Mouse (Mus musculus) hindbrain, embryonic 14.5 days (tissue): ENCODE results near the gene Acta1. TPM values are rescaled to one million over a fixed set of nuclear protein-coding genes. Genes with fewer than 3 reads are reported as not detected.

Source experiments
- ATAC-seq: fragments of 200-750 bp; cut with Nextera tagmentation; 2 replicates; pipeline ENCODE4 v1.8.0; 2017; ENCODE audit warnings: moderate number of reproducible peaks, mild to moderate bottlenecking, moderate TSS enrichment, moderate library complexity; ENCODE audit not compliant: low FRiP score
- DNase-seq: peaks from one replicate; pipeline ENCODE4 v3.0.0-alpha.2; 2015; ENCODE audit warnings: low spot score
- H3K27ac ChIP-seq: fragments of 300-500 bp; sonication (generic); 2 replicates; pipeline ENCODE4 v1.5.1; 2014; ENCODE audit warnings: mild to moderate bottlenecking, moderate library complexity
- H3K27me3 ChIP-seq: fragments of 300-500 bp; sonication (generic); 2 replicates; pipeline ENCODE4 v1.6.1; 2014; ENCODE audit warnings: mild to moderate bottlenecking, low read length, mixed read lengths; ENCODE audit not compliant: control insufficient read depth, insufficient read depth
- H3K36me3 ChIP-seq: fragments of 300-500 bp; sonication (generic); replicated peaks from 2 replicates; pipeline ENCODE4 v1.6.1; 2014; ENCODE audit not compliant: control insufficient read depth, insufficient read depth
- H3K4me1 ChIP-seq: fragments of 300-500 bp; sonication (generic); replicated peaks from 2 replicates; pipeline ENCODE4 v1.6.1; 2014; ENCODE audit warnings: antibody characterized with exemption, low read length, mixed read lengths; ENCODE audit not compliant: control insufficient read depth, insufficient read depth
- H3K4me2 ChIP-seq: fragments of 300-500 bp; sonication (generic); replicated peaks from 2 replicates; pipeline ENCODE4 v1.6.1; 2014; ENCODE audit warnings: mild to moderate bottlenecking, moderate library complexity
- H3K4me3 ChIP-seq: fragments of 300-500 bp; sonication (generic); replicated peaks from 2 replicates; pipeline ENCODE4 v1.5.1; 2014; ENCODE audit warnings: mild to moderate bottlenecking, low read length
- H3K9ac ChIP-seq: fragments of 300-500 bp; sonication (generic); 2 replicates; pipeline ENCODE4 v1.6.1; 2014
- H3K9me3 ChIP-seq: fragments of 300-500 bp; sonication (generic); 2 replicates; pipeline ENCODE4 v1.6.1; 2016; ENCODE audit warnings: low read length; ENCODE audit not compliant: control insufficient read depth
- WGBS: fragments of 180-500 bp; shearing (Covaris S2); extraction: QIAGEN DNeasy Blood & Tissue Kit; methylation state at CpG from one replicate; pipeline ENCODE4 v1.1.7; 2014; 5-methylcytosine and 5-hydroxymethylcytosine counted together
- polyA plus RNA-seq: library from polyadenylated mRNA; unstranded; fragments of >200 nt; fragmentation: Nextera tagmentation; extraction: Ambion mirVana; gene quantifications from 2 replicates; pipeline ENCODE4 v1.2.1, GENCODE M21; 2014

Acta1 gene
- polyA plus RNA-seq, 1 experiment from 2014 or later = 6.6 TPM

GRCm38 (mm10) chr8:123873364-123873763 is 21.2 kb downstream of the Acta1 start:
- ATAC-seq = no peak
- no peaks in the 10 kb centered on the region for H3K9me3 ChIP-seq
- no peak for DNase-seq
- no peak overlapping the region for H3K4me3 ChIP-seq
- no peak overlapping the region for H3K27ac ChIP-seq
- H3K9ac ChIP-seq = no peak overlapping the region
- H3K27me3 ChIP-seq = no peaks in the 10 kb centered on the region
- no peak overlapping the region for H3K4me2 ChIP-seq
- no peaks in the 10 kb centered on the region for H3K4me1 ChIP-seq
- no peaks in the 10 kb centered on the region for H3K36me3 ChIP-seq
- WGBS = 87% methylated on average over 6 of the region's 6 CpGs

- Histone ChIP-seq H3K4me1 (no peaks in the 10 kb centered on the region), H3K36me3 (no peaks in the 10 kb centered on the region), H3K9me3 (no peaks in the 10 kb centered on the region), H3K4me2 (no peak overlapping the region), H3K27me3 (no peaks in the 10 kb centered on the region), H3K9ac (no peak overlapping the region), H3K4me3 (no peak overlapping the region), H3K27ac (no peak overlapping the region)
- WGBS = 82% methylated on average over 9 of the region's 9 CpGs
- ATAC-seq = no peak
- no peak for DNase-seq
These were observed 22.5 kb downstream of the Acta1 start for GRCm38 (mm10) chr8:123872048-123872447.

- Histone ChIP-seq H3K4me1 (no peaks in the 10 kb centered on the region), H3K27me3 (peaks cover 9% of the 10 kb centered on the region; the same call in 1 of the 2 replicates), H3K4me2 (no peak overlapping the region), H3K9me3 (no peaks in the 10 kb centered on the region), H3K36me3 (no peaks in the 10 kb centered on the region), H3K27ac (no peak overlapping the region), H3K9ac (no peak overlapping the region), H3K4me3 (no peak overlapping the region)
- DNase-seq (no peak), ATAC-seq (no peak)
- WGBS = 33% methylated on average over 5 of the region's 5 CpGs
These were observed 27.6 kb downstream of the Acta1 start for GRCm38 (mm10) chr8:123866971-123867370.

DNA sequence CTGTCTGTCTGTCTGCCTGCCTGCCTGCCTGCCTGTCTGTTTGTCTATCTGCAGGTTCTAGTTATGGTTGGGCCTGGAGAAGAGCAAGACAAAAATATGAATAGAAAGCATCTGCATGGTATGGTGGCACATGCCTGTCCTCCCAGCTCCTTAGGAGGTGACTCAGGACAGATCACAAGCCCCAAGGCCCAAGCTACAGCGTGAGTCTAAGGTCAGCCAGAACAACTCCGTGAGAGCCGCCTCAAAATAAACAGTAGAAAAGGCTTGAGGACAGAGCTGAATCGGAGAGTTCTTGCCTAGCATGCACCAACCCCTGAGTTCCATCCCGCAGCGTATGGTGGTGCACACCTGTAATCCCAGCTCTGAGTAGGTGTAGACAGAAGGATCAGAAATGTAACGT is 28.8 kb downstream of the Acta1 start:
- Histone ChIP-seq H3K27ac (no peak overlapping the region), H3K9me3 (no peaks in the 10 kb centered on the region), H3K27me3 (peaks cover 9% of the 10 kb centered on the region; the same call in 1 of the 2 replicates), H3K36me3 (no peaks in the 10 kb centered on the region), H3K4me3 (no peak overlapping the region), H3K4me1 (no peaks in the 10 kb centered on the region), H3K4me2 (no peak overlapping the region), H3K9ac (no peak overlapping the region)
- 87% methylated on average over 7 of the region's 7 CpGs for WGBS
- DNase-seq (no peak), ATAC-seq (no peak)

GRCm38 (mm10) chr8:123860386-123860785 is 34.2 kb downstream of the Acta1 start:
- Histone ChIP-seq H3K9me3 (no peaks in the 10 kb centered on the region), H3K9ac (peak overlapping the region; percentile 91; the same call in 1 of the 2 replicates), H3K27me3 (peaks cover 9% of the 10 kb centered on the region; the same call in 1 of the 2 replicates), H3K4me2 (peak overlapping the region; percentile 94), H3K27ac (no peak overlapping the region), H3K4me1 (peaks cover 15% of the 10 kb centered on the region), H3K4me3 (peak overlapping the region; percentile 94), H3K36me3 (no peaks in the 10 kb centered on the region)
- ATAC-seq = no peak
- WGBS = 71% methylated on average over 4 of the region's 4 CpGs
- no peak for DNase-seq

- Histone ChIP-seq H3K36me3 (no peaks in the 10 kb centered on the region), H3K27me3 (peaks cover 6% of the 10 kb centered on the region; the same call in 1 of the 2 replicates), H3K9ac (peak within 1 kb of the TSS; percentile 91), H3K4me3 (peak within 1 kb of the TSS; percentile 94), H3K4me1 (peaks cover 15% of the 10 kb centered on the region), H3K4me2 (peak within 1 kb of the TSS; percentile 94), H3K27ac (peak within 1 kb of the TSS; percentile 86), H3K9me3 (no peaks in the 10 kb centered on the region)
- WGBS = 2% methylated on average over 48 of the region's 48 CpGs
- ATAC-seq (no peak; the same call in none of the 2 replicates), DNase-seq (no peak)
These were observed 34.8 kb downstream of the Acta1 start, which contains the start of gene Ccsap for GRCm38 (mm10) chr8:123859648-123860259. Gene Ccsap (minus strand): TSS chr8:123860209.

GRCm38 (mm10) chr8:123858941-123859647 is 35.5 kb downstream of the Acta1 start:
- ATAC-seq (peak; percentile 96), DNase-seq (peak; percentile 86)
- Histone ChIP-seq H3K4me1 (peaks cover 15% of the 10 kb centered on the region), H3K27ac (peak overlapping the region; percentile 86), H3K9ac (peak overlapping the region; percentile 91), H3K27me3 (peaks cover 6% of the 10 kb centered on the region; the same call in 1 of the 2 replicates), H3K9me3 (no peaks in the 10 kb centered on the region), H3K36me3 (no peaks in the 10 kb centered on the region), H3K4me2 (peak overlapping the region; percentile 94), H3K4me3 (peak overlapping the region; percentile 94)
- WGBS = 1% methylated on average over 79 of the region's 79 CpGs

DNA sequence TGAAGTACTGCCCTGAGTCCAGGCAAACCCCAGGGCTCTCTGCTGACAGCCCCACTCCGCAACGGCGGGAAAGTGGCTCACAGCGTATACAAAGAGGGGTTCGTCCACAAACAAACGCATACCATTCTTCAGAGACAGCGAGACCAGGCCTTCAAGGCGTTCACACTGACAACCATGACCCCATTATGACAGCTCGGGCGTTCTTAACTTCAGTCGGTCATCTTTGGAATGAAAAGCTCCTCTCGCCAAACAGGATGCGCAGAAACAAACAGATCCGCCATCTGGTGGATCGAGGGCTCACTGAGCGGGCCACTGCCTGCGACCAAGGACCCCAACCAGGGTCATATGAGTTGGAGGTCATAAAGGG is 36.0 kb downstream of the Acta1 start:
- no peak for ATAC-seq
- DNase-seq = peak; percentile 52
- Histone ChIP-seq H3K9me3 (no peaks in the 10 kb centered on the region), H3K4me3 (peak overlapping the region; percentile 94), H3K27ac (0 out of 2 replicates have a peak overlapping the region, but pooled peaks have one; percentile 86), H3K9ac (peak overlapping the region; percentile 91), H3K4me1 (peaks cover 15% of the 10 kb centered on the region), H3K4me2 (peak overlapping the region; percentile 94), H3K36me3 (no peaks in the 10 kb centered on the region), H3K27me3 (peaks cover 6% of the 10 kb centered on the region; the same call in 1 of the 2 replicates)
- under 1% methylated on average over 17 of the region's 17 CpGs for WGBS

DNA sequence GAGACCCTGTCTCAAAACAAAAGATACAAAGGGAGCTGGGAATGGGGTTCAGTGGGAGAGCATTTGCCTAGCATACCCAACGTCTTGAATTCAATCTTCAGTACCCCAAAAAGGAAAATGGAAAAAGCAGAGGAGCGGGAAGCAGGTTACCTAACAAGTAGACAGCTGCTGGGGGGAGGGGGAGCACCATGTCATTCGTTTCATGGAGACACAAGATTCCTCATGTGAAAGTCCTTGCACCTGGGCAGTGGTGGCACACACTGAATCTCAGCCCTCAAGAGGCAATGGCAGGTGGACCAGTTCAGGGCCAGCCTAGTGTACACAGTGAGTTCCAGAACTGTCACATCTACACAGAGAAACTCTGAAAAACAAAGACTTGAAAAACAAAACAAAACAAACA is 37.2 kb downstream of the Acta1 start:
- no peaks in the 10 kb centered on the region; the same call in 1 of the 2 replicates for H3K27me3 ChIP-seq
- WGBS = 65% methylated on average over 3 of the region's 3 CpGs
- H3K27ac ChIP-seq = no peak overlapping the region
- DNase-seq (no peak), ATAC-seq (no peak)
- H3K9ac ChIP-seq = no peak overlapping the region
- H3K36me3 ChIP-seq = no peaks in the 10 kb centered on the region
- H3K9me3 ChIP-seq = no peaks in the 10 kb centered on the region
- peak overlapping the region; percentile 94; the same call in 1 of the 2 replicates for H3K4me2 ChIP-seq
- no peak overlapping the region for H3K4me3 ChIP-seq
- peaks cover 15% of the 10 kb centered on the region for H3K4me1 ChIP-seq
